Mouse (Mus musculus) cerebellum, adult 8-10 months (tissue): Measurements from ENCODE around the gene Mblac1.
"Not testable (repeated sequence)": the region's sequence is repeated elsewhere in the genome, so short reads cannot be mapped to it uniquely, and the experiment has no call there.

Experiments
- DNase-seq: peaks from one replicate; pipeline ENCODE4 v3.0.0; 2022

Gene Mblac1

GRCm38 (mm10) chr5:138193771-138194727 is at the start of gene Mblac1:
Mblac1 (plus strand) TSS chr5:138194314.
- peak; percentile 93 for DNase-seq

DNA sequence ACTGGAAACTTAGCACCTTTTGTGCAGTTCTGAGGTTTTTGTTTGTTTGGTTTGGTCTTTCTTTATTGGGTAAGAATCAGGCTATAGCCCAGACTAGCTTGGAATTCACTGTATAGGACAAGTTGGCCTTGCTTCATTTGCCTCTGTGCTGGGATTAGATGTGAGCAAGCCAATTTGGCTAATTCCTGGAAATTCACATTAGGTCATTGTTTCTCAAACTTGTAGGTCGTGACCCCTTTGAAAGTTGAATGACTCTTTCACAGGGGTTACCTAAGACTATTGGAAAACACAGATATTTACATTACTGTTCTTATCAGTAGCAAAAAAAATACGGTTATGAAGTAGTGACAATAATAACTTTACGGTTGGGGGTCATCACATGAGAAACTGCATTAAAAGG is 39.7 kb upstream of the Mblac1 start:
- DNase-seq: no peak

- peak; percentile 87 for DNase-seq
Observed at GRCm38 (mm10) chr5:138155443-138155976, 38.6 kb upstream of the Mblac1 start, which contains the start of gene Zfp113. Zfp113 (minus strand) TSS chr5:138155744.

DNA sequence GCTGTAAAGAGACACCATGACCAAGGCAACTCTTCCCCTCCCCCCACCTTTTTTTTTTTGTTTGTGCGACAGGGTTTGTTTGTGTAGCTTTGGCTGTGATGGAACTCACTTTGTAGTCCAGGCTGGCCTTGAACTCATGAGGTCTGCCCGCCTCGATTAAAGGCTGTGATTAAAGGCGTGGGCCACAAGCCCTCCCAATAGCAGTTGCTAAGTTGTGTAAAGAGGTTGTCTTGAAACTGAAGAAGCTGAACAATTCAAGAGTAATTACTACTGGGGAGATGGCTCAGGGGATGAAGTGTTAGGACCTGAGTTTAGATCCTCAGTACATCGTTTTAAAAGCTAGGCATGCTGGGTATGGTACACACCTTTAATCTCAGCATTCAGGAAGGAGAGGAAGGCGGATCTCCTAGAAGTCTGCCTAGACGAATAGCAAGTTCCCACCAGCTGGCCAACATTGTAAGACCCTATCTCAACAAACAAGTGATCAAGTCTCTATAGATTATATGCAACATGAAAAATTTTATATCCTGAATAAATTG is 33.8 kb upstream of the Mblac1 start:
- no peak for DNase-seq

- DNase-seq: peak; percentile 92
Observed at GRCm38 (mm10) chr5:138160842-138161665, 33.1 kb upstream of the Mblac1 start, which contains the start of gene Cops6. Cops6 (plus strand) TSS chr5:138161071.

DNA sequence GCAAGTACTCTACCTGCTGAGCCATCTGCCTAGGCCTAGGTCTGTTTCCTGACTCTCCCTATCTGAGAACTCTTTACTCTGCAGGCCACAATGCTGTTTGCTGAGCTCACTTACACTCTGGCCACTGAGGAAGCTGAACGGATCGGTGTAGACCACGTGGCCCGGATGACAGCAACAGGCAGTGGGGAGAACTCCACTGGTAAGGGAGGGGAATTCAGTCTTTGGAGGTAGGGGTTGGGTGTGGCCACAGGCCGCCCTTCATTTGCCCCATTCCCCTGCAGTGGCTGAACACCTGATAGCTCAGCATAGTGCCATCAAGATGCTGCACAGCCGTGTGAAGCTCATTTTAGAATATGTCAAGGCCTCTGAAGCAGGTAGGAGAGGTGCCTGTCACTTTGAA is 31.1 kb upstream of the Mblac1 start:
- DNase-seq: no peak

DNA sequence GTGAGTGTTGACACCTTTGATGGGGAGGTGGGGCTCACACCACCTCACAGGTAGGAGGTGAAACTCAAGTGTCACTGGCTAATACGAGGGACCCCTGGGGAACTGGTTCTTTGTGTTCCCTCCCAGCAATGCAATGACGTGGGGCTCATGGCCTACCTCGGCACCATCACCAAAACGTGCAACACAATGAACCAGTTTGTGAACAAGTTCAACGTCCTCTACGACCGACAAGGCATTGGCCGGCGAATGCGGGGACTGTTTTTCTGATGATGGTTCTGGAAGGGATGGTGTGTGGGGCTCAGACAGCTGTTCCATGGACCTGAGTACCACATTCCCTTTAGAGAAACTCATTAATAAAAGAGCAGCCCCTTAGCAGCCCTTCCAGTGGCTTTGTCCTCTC is 30.5 kb upstream of the Mblac1 start:
- DNase-seq: no peak

DNA sequence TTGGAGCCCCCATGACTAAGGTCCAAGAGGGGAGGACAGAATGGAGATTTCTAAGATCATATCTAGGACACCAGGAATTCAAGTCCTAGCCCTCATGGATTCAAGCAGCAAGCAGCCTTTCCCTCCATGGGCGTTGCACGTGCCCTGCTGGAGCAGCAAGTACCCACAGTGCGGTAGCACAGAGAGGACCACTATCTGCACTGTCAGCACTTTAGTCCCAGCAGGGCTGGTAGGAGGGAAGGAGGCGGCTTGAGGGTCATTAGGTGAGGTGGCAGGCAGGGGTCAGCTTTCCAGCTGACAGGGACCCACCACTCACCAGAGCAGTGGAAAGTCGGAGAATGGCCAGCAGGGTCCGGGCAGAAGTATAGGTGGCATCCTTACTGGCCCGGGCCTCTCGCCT is 28.5 kb upstream of the Mblac1 start:
- DNase-seq: no peak

- DNase-seq: peak; percentile 97
Observed at GRCm38 (mm10) chr5:138170936-138171561, 23.1 kb upstream of the Mblac1 start.

GRCm38 (mm10) chr5:138171695-138172491 is 22.2 kb upstream of the Mblac1 start, which contains the start of the genes Ap4m1 and Mcm7:
Ap4m1 (plus strand) TSS chr5:138172002.
Mcm7 (minus strand) TSS chr5:138172422.
- DNase-seq: peak; percentile 99

DNA sequence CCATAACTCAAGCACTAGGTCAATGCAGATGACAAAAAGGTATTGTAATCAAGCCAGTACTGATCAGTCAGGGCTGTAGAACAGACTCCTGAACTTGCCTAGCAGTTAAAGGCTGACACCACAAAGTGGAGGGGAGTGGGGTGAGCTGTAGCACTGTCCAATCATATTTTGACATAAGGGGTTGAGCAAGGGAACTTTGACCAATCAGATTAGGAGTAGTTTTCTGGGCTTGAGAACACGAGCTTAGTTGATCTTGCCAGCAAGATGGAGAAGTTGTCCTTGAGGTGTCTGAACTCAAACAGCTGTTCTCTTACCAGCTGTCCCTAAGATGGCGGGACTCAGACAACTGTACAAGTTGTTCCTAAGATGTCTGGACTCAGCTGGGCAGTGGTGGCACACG is 20.9 kb upstream of the Mblac1 start:
- no peak for DNase-seq

DNA sequence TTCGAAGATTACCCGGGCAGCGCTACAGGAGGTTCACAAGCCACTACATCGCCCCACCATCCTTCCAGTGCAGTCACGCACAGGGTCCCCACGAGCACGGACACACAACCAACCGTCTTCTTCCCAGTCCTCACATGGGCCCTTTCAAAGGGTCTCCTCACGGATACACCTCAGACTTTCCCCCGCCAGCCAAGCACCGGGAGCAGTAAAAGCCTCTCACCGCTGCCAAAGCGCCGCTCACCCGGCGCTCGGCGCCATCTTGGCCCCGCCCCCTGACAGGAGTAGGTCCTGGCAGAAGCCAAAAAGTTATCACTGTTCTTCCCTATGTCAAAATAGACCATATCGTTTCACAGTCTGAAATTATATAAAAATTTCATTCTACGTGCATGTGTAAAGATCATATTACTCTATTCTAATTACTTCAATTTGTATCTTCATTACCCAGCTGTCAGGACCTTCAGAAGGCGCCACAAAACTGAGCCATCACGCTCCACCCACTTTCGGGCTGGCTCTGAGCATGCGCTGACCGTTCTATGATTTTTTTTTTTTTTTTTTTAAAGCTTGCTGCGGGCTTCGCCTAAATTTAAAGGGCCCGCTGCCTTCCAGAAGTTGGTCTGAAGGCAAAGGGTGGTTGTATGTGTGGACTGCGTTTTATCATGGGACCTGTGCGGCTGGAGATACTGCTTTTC is 7.0 kb upstream of the Mblac1 start, which contains the start of the genes Taf6 and Cnpy4:
Gene Taf6, minus strand, starts transcription at position 502 of the 689 bp plus-strand sequence.
Gene Cnpy4, plus strand, starts transcription at position 536 of the 689 bp plus-strand sequence.
- peak; percentile 87 for DNase-seq

DNA sequence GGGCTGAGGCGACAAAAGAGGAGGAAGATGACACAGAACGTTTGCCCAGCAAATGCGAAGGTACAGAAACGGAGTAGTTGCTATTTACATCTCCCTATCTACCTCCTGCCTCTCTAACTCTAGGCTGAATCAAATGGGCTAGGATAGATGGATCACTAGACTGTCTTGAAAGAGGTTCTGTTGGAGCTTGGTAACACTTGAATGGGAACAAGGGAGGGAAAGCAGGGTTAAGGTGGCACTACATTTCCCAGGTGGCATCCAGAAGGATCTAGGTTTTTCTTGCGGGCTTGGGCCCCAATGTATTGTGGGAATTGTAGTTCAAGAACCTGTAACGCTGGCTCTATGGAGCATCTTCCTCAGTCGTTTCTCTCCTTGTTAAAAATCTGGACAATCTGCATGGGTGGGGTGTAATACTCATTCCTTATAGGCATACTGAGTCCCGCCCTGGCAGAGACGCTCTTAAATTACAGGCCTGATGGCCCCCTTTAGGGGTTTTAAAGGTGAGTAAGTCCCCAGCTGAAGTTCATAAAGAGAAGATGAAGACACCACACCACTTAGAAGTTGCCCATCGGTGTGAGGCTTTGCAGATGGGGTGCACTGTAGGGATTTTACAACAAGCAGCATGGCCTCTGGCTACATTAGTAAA is 6.3 kb upstream of the Mblac1 start:
- peak; percentile 74 for DNase-seq

GRCm38 (mm10) chr5:138194755-138195345 is 736 bp downstream of the Mblac1 start:
- DNase-seq: no peak

GRCm38 (mm10) chr5:138195463-138195862 is 1.3 kb downstream of the Mblac1 start:
- no peak for DNase-seq

- DNase-seq: no peak
Observed at GRCm38 (mm10) chr5:138199576-138199975, 5.5 kb downstream of the Mblac1 start.

DNA sequence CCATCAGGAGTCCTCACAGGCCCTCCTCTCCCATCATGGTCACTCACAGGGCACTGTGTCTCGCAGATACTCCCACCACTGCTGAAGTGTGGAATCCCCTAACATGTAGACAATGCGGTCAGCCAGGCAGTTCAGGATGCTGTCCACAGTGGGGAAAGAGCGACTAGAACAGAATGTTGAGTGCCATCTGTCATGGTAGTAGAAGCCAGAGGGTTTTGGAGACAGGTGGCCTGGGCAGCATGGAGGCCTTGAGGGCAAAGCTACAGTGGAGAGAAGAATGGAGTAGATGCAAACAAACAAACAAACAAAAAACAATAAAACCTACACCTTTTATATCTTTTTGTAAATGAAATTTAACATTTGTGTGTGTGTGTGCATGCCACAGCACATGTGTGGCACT is 8.0 kb downstream of the Mblac1 start:
- DNase-seq: no peak

DNA sequence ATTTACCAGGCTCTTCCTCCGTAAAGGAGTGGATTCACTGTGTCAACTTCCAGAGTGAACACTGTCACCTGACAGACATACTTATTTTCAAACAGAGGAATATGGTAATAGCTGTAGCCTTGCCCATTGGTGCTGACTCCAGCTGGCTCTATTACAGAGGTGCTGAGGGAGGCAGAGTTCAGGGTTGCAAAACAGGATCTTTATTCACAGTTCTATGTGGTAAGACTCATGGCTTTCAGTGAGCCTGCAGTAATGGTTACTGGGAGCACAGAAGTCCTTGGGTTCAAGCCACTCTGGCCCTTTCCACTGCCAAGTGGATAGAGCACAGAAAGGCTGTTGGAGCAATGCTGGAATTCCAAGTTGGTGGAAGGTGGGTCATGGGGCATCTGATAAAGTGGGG is 13.1 kb downstream of the Mblac1 start:
- no peak for DNase-seq

DNA sequence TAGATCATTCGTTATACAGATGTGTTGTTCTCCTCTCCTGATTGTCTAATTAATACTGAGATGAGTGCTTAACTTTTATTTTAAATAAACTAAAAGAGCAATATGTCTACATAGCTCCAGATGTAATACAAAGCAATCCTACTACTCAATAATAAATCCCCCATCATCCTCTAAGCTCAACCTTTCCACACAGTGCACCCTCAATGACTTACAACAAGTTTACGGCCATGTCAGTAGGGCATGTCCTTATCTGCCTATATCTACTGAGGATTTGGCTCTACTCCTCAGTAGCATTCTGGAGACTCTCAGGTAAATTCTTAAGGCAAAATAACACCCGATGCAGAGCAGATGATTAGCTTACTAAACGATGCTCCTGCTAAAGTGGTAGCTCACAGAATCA is 13.8 kb downstream of the Mblac1 start:
- DNase-seq: no peak

DNA sequence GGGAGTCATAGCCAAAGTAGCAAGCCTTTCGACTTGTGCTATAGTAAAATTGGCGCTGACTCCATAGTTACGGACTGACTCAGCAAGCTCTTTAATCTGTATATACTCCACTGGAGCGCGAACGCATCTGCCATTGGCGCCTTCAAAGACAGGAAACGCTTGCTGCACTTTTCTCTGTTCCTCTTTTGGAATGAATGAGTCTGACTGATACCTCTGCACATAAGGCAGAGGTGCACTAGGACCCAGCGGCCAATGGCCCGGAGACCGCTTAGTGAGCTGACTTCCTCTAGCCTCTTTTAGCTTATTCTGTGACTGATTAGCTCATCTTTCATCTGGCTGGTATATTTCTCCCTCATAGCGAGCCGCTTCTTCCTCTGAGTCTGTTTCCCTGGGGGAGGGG is 22.5 kb downstream of the Mblac1 start:
- DNase-seq: not testable (repeated sequence)
